Mouse (Mus musculus) heart, postnatal 0 days (tissue): ENCODE measurements around the gene Capzb. TPM values are rescaled to one million over a fixed set of nuclear protein-coding genes. Genes with fewer than 3 reads are reported as not detected.

Experiments
- ATAC-seq: fragments of 200-750 bp; cut with Nextera tagmentation; 2 replicates; pipeline ENCODE4 v1.8.0; 2017; ENCODE audit warnings: low read depth, moderate number of reproducible peaks, moderate library complexity; ENCODE audit not compliant: insufficient read depth
- DNase-seq: peaks from one replicate; pipeline ENCODE4 v3.0.0-alpha.2; 2016; ENCODE audit warnings: low spot score
- H3K27ac ChIP-seq: fragments of 300-500 bp; sonication (generic); 2 replicates; pipeline ENCODE4 v1.5.1; 2014; ENCODE audit warnings: low read depth, mild to moderate bottlenecking
- H3K27me3 ChIP-seq: fragments of 300-500 bp; sonication (generic); 2 replicates; pipeline ENCODE4 v1.6.1; 2014; ENCODE audit warnings: low read length, mixed read lengths; ENCODE audit not compliant: control insufficient read depth, insufficient read depth
- H3K36me3 ChIP-seq: fragments of 300-500 bp; sonication (generic); replicated peaks from 2 replicates; pipeline ENCODE4 v1.6.1; 2014; ENCODE audit warnings: low read length, mixed read lengths; ENCODE audit not compliant: control insufficient read depth, insufficient read depth
- H3K4me1 ChIP-seq: fragments of 300-500 bp; sonication (generic); 2 replicates; pipeline ENCODE4 v1.6.1; 2014; ENCODE audit warnings: antibody characterized with exemption; ENCODE audit not compliant: control insufficient read depth, insufficient read depth
- H3K4me2 ChIP-seq: fragments of 300-500 bp; sonication (generic); 2 replicates; pipeline ENCODE4 v1.6.1; 2014; ENCODE audit warnings: low read depth, mild to moderate bottlenecking, low read length, moderate library complexity
- H3K4me3 ChIP-seq: fragments of 300-500 bp; sonication (generic); 2 replicates; pipeline ENCODE4 v1.5.1; 2014; ENCODE audit warnings: low read depth, low read length
- H3K9ac ChIP-seq: fragments of 300-500 bp; sonication (generic); replicated peaks from 2 replicates; pipeline ENCODE4 v1.6.1; 2014; ENCODE audit warnings: low read depth, low read length, mixed read lengths
- H3K9me3 ChIP-seq: fragments of 300-500 bp; sonication (generic); replicated peaks from 2 replicates; pipeline ENCODE4 v1.6.1; 2016; ENCODE audit warnings: low read length; ENCODE audit not compliant: control insufficient read depth
- CTCF ChIP-seq: IDR thresholded peaks from 2 replicates; pipeline ENCODE4 v1.5.1; 2016; ENCODE audit warnings: antibody characterized with exemption, control low read depth, low read depth
- EP300 ChIP-seq: IDR thresholded peaks from 2 replicates; pipeline ENCODE4 v1.6.1; 2016; ENCODE audit warnings: antibody characterized with exemption, low read depth
- WGBS: fragments of 180-500 bp; shearing (Covaris S2); extraction: QIAGEN DNeasy Blood & Tissue Kit; methylation state at CpG from one replicate; pipeline ENCODE4 v1.1.7; 2014; 5-methylcytosine and 5-hydroxymethylcytosine counted together
- polyA plus RNA-seq: library from polyadenylated mRNA; unstranded; fragments of >200 nt; fragmentation: Nextera tagmentation; extraction: Ambion mirVana; gene quantifications from 2 replicates; pipeline ENCODE4 v1.2.1, GENCODE M21; 2015
- total RNA-seq: library from RNA; depleted of rRNA; stranded (reverse); fragments of >200 nt; gene quantifications from 2 replicates; pipeline ENCODE4 v1.2.3, GENCODE M21; 2014; ENCODE audit warnings: low replicate concordance

Gene Capzb
- total and polyA plus RNA-seq, 2 experiments from 2014 or later, result 131 to 363 TPM

DNA sequence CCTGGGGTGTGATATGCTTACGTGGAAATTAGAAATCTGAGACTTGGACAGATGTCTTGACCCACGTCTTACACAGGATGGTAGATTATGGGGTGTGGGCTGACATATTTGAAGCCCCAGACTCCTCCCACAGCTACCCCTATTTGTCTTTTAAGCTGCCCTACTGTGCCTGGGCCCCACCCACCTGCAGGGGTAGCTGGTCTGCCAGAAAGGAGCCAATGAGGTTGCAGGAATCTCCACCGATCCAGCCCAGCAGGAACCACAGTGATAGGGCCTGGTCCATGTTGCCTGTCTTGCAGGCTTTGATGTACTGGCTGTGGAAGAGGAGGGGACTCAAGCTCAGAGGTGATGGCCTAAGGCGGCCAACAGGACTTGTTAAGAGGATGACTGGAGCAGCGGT is 109.5 kb downstream of the Capzb start:
- no peaks in the 10 kb centered on the region for H3K27me3 ChIP-seq
- 65% methylated on average over 5 of the region's 5 CpGs for WGBS
- peaks cover 40% of the 10 kb centered on the region for H3K36me3 ChIP-seq
- DNase-seq (no peak), ATAC-seq (no peak)
- no peak overlapping the region for H3K27ac ChIP-seq
- no peaks in the 10 kb centered on the region for H3K9me3 ChIP-seq
- no peak for TF ChIP-seq CTCF
- H3K9ac ChIP-seq, result no peak overlapping the region
- H3K4me3 ChIP-seq, result no peak overlapping the region
- no peak overlapping the region for H3K4me2 ChIP-seq
- H3K4me1 ChIP-seq, result no peaks in the 10 kb centered on the region

DNA sequence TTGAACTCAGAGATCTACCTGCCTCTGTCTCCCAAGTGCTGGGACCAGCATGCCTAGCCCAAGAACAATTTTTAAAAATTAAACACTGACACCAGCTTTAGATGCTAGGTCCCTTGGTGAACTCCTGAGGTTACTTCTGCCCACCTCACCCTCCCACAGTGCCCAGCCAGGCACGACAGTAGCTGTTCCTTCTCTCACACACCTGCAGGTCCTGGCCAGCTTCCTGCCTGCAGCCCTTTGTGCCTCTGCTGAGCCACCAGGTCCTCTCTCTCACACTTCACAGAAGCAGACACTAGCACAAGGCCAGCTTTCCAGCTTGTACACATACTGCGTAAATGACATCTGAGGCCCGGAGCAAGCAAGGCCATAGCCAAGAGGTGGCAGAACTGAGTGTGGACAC is 112.8 kb downstream of the Capzb start:
- ATAC-seq, result no peak
- TF ChIP-seq CTCF (no peak), EP300 (no peak)
- Histone ChIP-seq H3K27me3 (no peaks in the 10 kb centered on the region), H3K4me3 (no peak overlapping the region), H3K4me1 (peaks cover 6% of the 10 kb centered on the region), H3K9me3 (no peaks in the 10 kb centered on the region), H3K9ac (no peak overlapping the region), H3K36me3 (peaks cover 29% of the 10 kb centered on the region), H3K4me2 (no peak overlapping the region), H3K27ac (no peak overlapping the region)
- no peak for DNase-seq
- 79% methylated on average over 3 of the region's 3 CpGs for WGBS

GRCm38 (mm10) chr4:139307916-139308315 is 115.2 kb downstream of the Capzb start:
- no peak overlapping the region for H3K4me3 ChIP-seq
- H3K4me1 ChIP-seq, result peaks cover 14% of the 10 kb centered on the region
- 86% methylated on average over 5 of the region's 5 CpGs for WGBS
- no peak overlapping the region for H3K4me2 ChIP-seq
- H3K27me3 ChIP-seq, result no peaks in the 10 kb centered on the region
- no peak overlapping the region for H3K9ac ChIP-seq
- H3K36me3 ChIP-seq, result peaks cover 14% of the 10 kb centered on the region; the same call in 1 of the 2 replicates
- H3K27ac ChIP-seq, result no peak overlapping the region
- DNase-seq (no peak), ATAC-seq (no peak)
- H3K9me3 ChIP-seq, result no peaks in the 10 kb centered on the region
- TF ChIP-seq EP300 (no peak), CTCF (no peak)

GRCm38 (mm10) chr4:139309651-139310050 is 117.0 kb downstream of the Capzb start:
- DNase-seq (no peak), ATAC-seq (no peak)
- H3K27ac ChIP-seq, result no peak overlapping the region
- WGBS, result 32% methylated on average over 6 of the region's 6 CpGs
- H3K4me3 ChIP-seq, result peak overlapping the region; percentile 87
- peak overlapping the region; percentile 95 for H3K4me2 ChIP-seq
- no peak for TF ChIP-seq CTCF
- TF ChIP-seq EP300, result no peak
- peaks cover 14% of the 10 kb centered on the region for H3K4me1 ChIP-seq
- H3K9ac ChIP-seq, result peak overlapping the region; percentile 67; the same call in 1 of the 2 replicates
- peaks cover 14% of the 10 kb centered on the region; the same call in 1 of the 2 replicates for H3K36me3 ChIP-seq
- H3K9me3 ChIP-seq, result no peaks in the 10 kb centered on the region
- H3K27me3 ChIP-seq, result no peaks in the 10 kb centered on the region

DNA sequence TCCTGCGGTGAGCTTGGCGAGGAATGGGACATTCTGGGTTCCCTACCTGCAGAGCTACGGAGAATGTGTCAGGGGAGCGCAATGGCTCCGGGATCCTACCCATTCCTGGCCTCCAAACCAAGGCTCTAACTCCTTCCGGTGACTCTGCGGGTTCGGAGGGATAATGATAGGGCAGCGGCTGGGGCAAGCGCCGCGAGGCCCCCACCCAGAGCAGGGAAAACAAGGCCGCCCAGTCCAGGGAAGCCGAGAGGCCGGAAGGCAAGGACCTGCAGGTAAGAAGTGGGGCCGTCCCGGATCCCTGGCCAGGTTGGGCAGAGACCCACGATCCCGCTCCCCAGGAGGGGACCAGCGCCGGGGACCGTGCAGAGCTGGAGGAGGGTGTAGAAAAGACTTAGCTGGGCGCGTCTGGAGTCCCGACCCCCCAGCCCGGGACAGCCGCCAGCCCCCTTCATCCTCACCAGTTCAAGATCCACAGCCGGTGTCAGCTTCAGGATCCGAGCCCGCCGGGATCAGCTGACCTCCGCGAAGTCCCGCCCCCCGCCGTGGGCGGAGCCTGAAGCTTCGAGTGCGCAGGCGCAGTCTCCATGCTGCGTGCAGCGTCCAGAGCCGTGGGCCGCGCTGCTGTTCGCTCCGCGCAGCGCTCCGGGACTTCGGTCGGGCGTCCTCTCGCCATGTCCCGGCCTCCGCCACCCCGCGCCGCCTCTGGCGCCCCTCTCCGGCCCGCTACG is 117.6 kb downstream of the Capzb start, which contains the start of the genes Pqlc2 and Akr7a5:
Pqlc2 (minus strand) TSS at position 538 of the 728 bp plus-strand sequence.
Akr7a5 (plus strand) TSS at position 574 of the 728 bp plus-strand sequence.
- H3K9me3 ChIP-seq, result no peaks in the 10 kb centered on the region
- H3K36me3 ChIP-seq, result peaks cover 18% of the 10 kb centered on the region; the same call in 1 of the 2 replicates
- WGBS, result under 1% methylated on average over 59 of the region's 63 CpGs
- H3K4me1 ChIP-seq, result peaks cover 14% of the 10 kb centered on the region
- H3K27me3 ChIP-seq, result no peaks in the 10 kb centered on the region
- no peak for TF ChIP-seq CTCF
- no peak for TF ChIP-seq EP300
- ATAC-seq (peak; percentile 92), DNase-seq (peak; percentile 87)
- peak within 1 kb of the TSS; percentile 87 for H3K4me3 ChIP-seq
- H3K27ac ChIP-seq, result peak within 1 kb of the TSS; percentile 31; the same call in 1 of the 2 replicates
- peak within 1 kb of the TSS; percentile 67 for H3K9ac ChIP-seq
- H3K4me2 ChIP-seq, result peak within 1 kb of the TSS; percentile 95
